Mouse (Mus musculus) kidney, adult 2 months (tissue): ENCODE results near the gene Sik3.

ENCODE experiments used
- CTCF ChIP-seq: fragments of 200-500 bp; conservative IDR thresholded peaks from 2 replicates; pipeline ENCODE4 v1.5.1; 2011; ENCODE audit warnings: low read depth, mild to moderate bottlenecking, control low read depth, low read length, moderate library complexity, mixed read lengths; ENCODE audit not compliant: insufficient read depth, insufficient read length
- POLR2A ChIP-seq: fragments of 200-500 bp; IDR thresholded peaks from one replicate; pipeline ENCODE4 v1.6.1; 2011; ENCODE audit warnings: low read depth, low read length, control low read depth

GRCm38 (mm10) chr9:46198936-46199335 is 186.3 kb downstream of the Sik3 start:
- no peak for TF ChIP-seq CTCF
- no peak for TF ChIP-seq POLR2A
